Mouse (Mus musculus): Measurements from ENCODE around the gene Dusp11. TPM values are rescaled to one million over a fixed set of nuclear protein-coding genes. Genes with fewer than 3 reads are reported as not detected.
"Not testable (repeated sequence)": the region's sequence is repeated elsewhere in the genome, so short reads cannot be mapped to it uniquely, and the experiment has no call there.

The Dusp11 gene
- polyA plus RNA-seq, 1 experiment from 2014 or later = 20.8 TPM

- no peaks in the 10 kb centered on the region for H3K27me3 ChIP-seq (ENCODE audit: insufficient read depth, low read length)
- H3K27ac ChIP-seq (ENCODE audit: low read depth) = peak overlapping the region; percentile 58
- H3K4me1 ChIP-seq (ENCODE audit: insufficient read depth) = 0 out of 2 replicates have a peak, but pooled peaks cover 4% of the 10 kb centered on the region
- TF ChIP-seq CTCF (IDR thresholded peaks at IDR 0.05; ENCODE audit: low read depth) = no peak
- no peak for TF ChIP-seq EP300 (IDR thresholded peaks at IDR 0.05; ENCODE audit: low read depth)
- no peak for ATAC-seq
- no peak for DNase-seq
- no peak overlapping the region for H3K9ac ChIP-seq (replicated peaks)
- H3K36me3 ChIP-seq (replicated peaks; ENCODE audit: insufficient read depth, low read length) = peaks cover 41% of the 10 kb centered on the region
- H3K4me2 ChIP-seq (ENCODE audit: low read depth, low read length) = no peak overlapping the region
- no peak overlapping the region for H3K4me3 ChIP-seq (ENCODE audit: low read depth, low read length)
- 67% methylated on average over 9 of the region's 9 CpGs for WGBS (ENCODE audit: insufficient replicate concordance)
- no peaks in the 10 kb centered on the region for H3K9me3 ChIP-seq (ENCODE audit: low read length)
These were observed 33.7 kb downstream of the Dusp11 start for GRCm38 (mm10) chr6:85927476-85928464.

- TF ChIP-seq CTCF (IDR thresholded peaks at IDR 0.05; ENCODE audit: low read depth) (no peak), EP300 (IDR thresholded peaks at IDR 0.05; ENCODE audit: low read depth) (no peak)
- H3K9me3 ChIP-seq (ENCODE audit: low read length) = no peaks in the 10 kb centered on the region
- peak overlapping the region; percentile 58 for H3K27ac ChIP-seq (ENCODE audit: low read depth)
- no peak overlapping the region for H3K4me3 ChIP-seq (ENCODE audit: low read depth, low read length)
- ATAC-seq (peak; percentile 47), DNase-seq (peak; percentile 53)
- peaks cover 47% of the 10 kb centered on the region for H3K36me3 ChIP-seq (replicated peaks; ENCODE audit: insufficient read depth, low read length)
- H3K4me2 ChIP-seq (ENCODE audit: low read depth, low read length) = no peak overlapping the region
- H3K9ac ChIP-seq (replicated peaks) = no peak overlapping the region
- H3K27me3 ChIP-seq (ENCODE audit: insufficient read depth, low read length) = no peaks in the 10 kb centered on the region
- 54% methylated on average over 1 of the region's 1 CpGs for WGBS (ENCODE audit: insufficient replicate concordance)
- 0 out of 2 replicates have a peak, but pooled peaks cover 4% of the 10 kb centered on the region for H3K4me1 ChIP-seq (ENCODE audit: insufficient read depth)
These were observed 34.8 kb downstream of the Dusp11 start for GRCm38 (mm10) chr6:85926709-85927108.

- peaks cover 41% of the 10 kb centered on the region for H3K36me3 ChIP-seq (replicated peaks; ENCODE audit: insufficient read depth, low read length)
- ATAC-seq = no peak
These were observed 37.8 kb downstream of the Dusp11 start for GRCm38 (mm10) chr6:85923643-85924042.

GRCm38 (mm10) chr6:85919401-85919800, 42.1 kb downstream of the Dusp11 start:
- H3K9me3 ChIP-seq (ENCODE audit: low read length) = no peaks in the 10 kb centered on the region
- no peaks in the 10 kb centered on the region for H3K27me3 ChIP-seq (ENCODE audit: insufficient read depth, low read length)
- no peak overlapping the region for H3K4me3 ChIP-seq (ENCODE audit: low read depth, low read length)
- H3K9ac ChIP-seq (replicated peaks) = no peak overlapping the region
- TF ChIP-seq EP300 (IDR thresholded peaks at IDR 0.05; ENCODE audit: low read depth) (no peak), CTCF (IDR thresholded peaks at IDR 0.05; ENCODE audit: low read depth) (no peak)
- H3K36me3 ChIP-seq (replicated peaks; ENCODE audit: insufficient read depth, low read length) = peaks cover 18% of the 10 kb centered on the region
- 85% methylated on average over 4 of the region's 4 CpGs for WGBS (ENCODE audit: insufficient replicate concordance)
- H3K4me1 ChIP-seq (ENCODE audit: insufficient read depth) = peaks cover 9% of the 10 kb centered on the region
- DNase-seq = no peak
- no peak for ATAC-seq
- H3K4me2 ChIP-seq (ENCODE audit: low read depth, low read length) = no peak overlapping the region
- no peak overlapping the region for H3K27ac ChIP-seq (ENCODE audit: low read depth)

More at GRCm38 (mm10) chr6:85923643-85924042, 37.8 kb downstream of the Dusp11 start:
- TF ChIP-seq CTCF (IDR thresholded peaks at IDR 0.05; ENCODE audit: low read depth) (no peak), EP300 (IDR thresholded peaks at IDR 0.05; ENCODE audit: low read depth) (no peak)
- H3K4me2 ChIP-seq (ENCODE audit: low read depth, low read length) = no peak overlapping the region
- no peak overlapping the region for H3K4me3 ChIP-seq (ENCODE audit: low read depth, low read length)
- 0 out of 2 replicates have a peak, but pooled peaks cover under 1% of the 10 kb centered on the region for H3K4me1 ChIP-seq (ENCODE audit: insufficient read depth)
- H3K9ac ChIP-seq (replicated peaks) = no peak overlapping the region
- H3K27ac ChIP-seq (ENCODE audit: low read depth) = no peak overlapping the region
- H3K9me3 ChIP-seq (ENCODE audit: low read length) = no peaks in the 10 kb centered on the region
- DNase-seq = no peak
- 79% methylated on average over 1 of the region's 1 CpGs for WGBS (ENCODE audit: insufficient replicate concordance)
- no peaks in the 10 kb centered on the region for H3K27me3 ChIP-seq (ENCODE audit: insufficient read depth, low read length)

GRCm38 (mm10) chr6:85918341-85918740, 43.1 kb downstream of the Dusp11 start:
- not testable (repeated sequence) for H3K27ac ChIP-seq (ENCODE audit: low read depth); H3K27me3 ChIP-seq (ENCODE audit: insufficient read depth, low read length); H3K4me3 ChIP-seq (ENCODE audit: low read depth, low read length); DNase-seq; ATAC-seq; H3K9ac ChIP-seq (replicated peaks); H3K4me2 ChIP-seq (ENCODE audit: low read depth, low read length); H3K9me3 ChIP-seq (ENCODE audit: low read length)
- peaks cover 14% of the 10 kb centered on the region for H3K4me1 ChIP-seq (ENCODE audit: insufficient read depth)
- H3K36me3 ChIP-seq (replicated peaks; ENCODE audit: insufficient read depth, low read length) = peaks cover 17% of the 10 kb centered on the region
- WGBS (ENCODE audit: insufficient replicate concordance) = 84% methylated on average over 3 of the region's 3 CpGs

GRCm38 (mm10) chr6:85916596-85916995, 44.9 kb downstream of the Dusp11 start:
- peak overlapping the region; percentile 95 for H3K27ac ChIP-seq (ENCODE audit: low read depth)
- 73% methylated on average over 6 of the region's 6 CpGs for WGBS (ENCODE audit: insufficient replicate concordance)
- DNase-seq = no peak
- no peak for TF ChIP-seq CTCF (IDR thresholded peaks at IDR 0.05; ENCODE audit: low read depth)
- no peak for TF ChIP-seq EP300 (IDR thresholded peaks at IDR 0.05; ENCODE audit: low read depth)
- peak overlapping the region; percentile 93 for H3K4me2 ChIP-seq (ENCODE audit: low read depth, low read length)
- ATAC-seq = no peak
- peaks cover 17% of the 10 kb centered on the region for H3K4me1 ChIP-seq (ENCODE audit: insufficient read depth)
- peak overlapping the region; percentile 88 for H3K4me3 ChIP-seq (ENCODE audit: low read depth, low read length)
- no peaks in the 10 kb centered on the region for H3K27me3 ChIP-seq (ENCODE audit: insufficient read depth, low read length)
- H3K9ac ChIP-seq (replicated peaks) = peak overlapping the region; percentile 81
- peaks cover 4% of the 10 kb centered on the region for H3K36me3 ChIP-seq (replicated peaks; ENCODE audit: insufficient read depth, low read length)
- no peaks in the 10 kb centered on the region for H3K9me3 ChIP-seq (ENCODE audit: low read length)

Data from liver, postnatal 0 days (tissue).